Mouse (Mus musculus) limb, embryonic 11.5 days (tissue): ENCODE results near the gene Mical2. TPM values are rescaled to one million over a fixed set of nuclear protein-coding genes. Genes with fewer than 3 reads are reported as not detected.

Experiments used
- ATAC-seq: fragments of 200-750 bp; cut with Nextera tagmentation; 2 replicates; pipeline ENCODE4 v1.8.0; 2017; ENCODE audit warnings: low read depth; ENCODE audit not compliant: insufficient number of reproducible peaks, low FRiP score, low TSS enrichment
- DNase-seq: peaks from one replicate; pipeline ENCODE4 v3.0.0-alpha.2; 2015; ENCODE audit warnings: low spot score
- H3K27ac ChIP-seq: fragments of 300-500 bp; sonication (generic); replicated peaks from 2 replicates; pipeline ENCODE4 v1.5.1; 2014; ENCODE audit warnings: low read depth, mild to moderate bottlenecking, low read length
- H3K27me3 ChIP-seq: fragments of 300-500 bp; sonication (generic); 2 replicates; pipeline ENCODE4 v1.6.1; 2014; ENCODE audit warnings: mild to moderate bottlenecking, low read length, mixed read lengths; ENCODE audit not compliant: control insufficient read depth, insufficient read depth
- H3K36me3 ChIP-seq: fragments of 300-500 bp; sonication (generic); 2 replicates; pipeline ENCODE4 v1.6.1; 2014; ENCODE audit warnings: mild to moderate bottlenecking, low read length, moderate library complexity, mixed read lengths; ENCODE audit not compliant: control insufficient read depth, insufficient read depth
- H3K4me1 ChIP-seq: fragments of 300-500 bp; sonication (generic); 2 replicates; pipeline ENCODE4 v1.6.1; 2014; ENCODE audit warnings: low read length, mixed read lengths; ENCODE audit not compliant: control insufficient read depth, insufficient read depth
- H3K4me2 ChIP-seq: fragments of 300-500 bp; sonication (generic); 2 replicates; pipeline ENCODE4 v1.6.1; 2014; ENCODE audit warnings: low read depth, mild to moderate bottlenecking, moderate library complexity; ENCODE audit not compliant: severe bottlenecking
- H3K4me3 ChIP-seq: fragments of 300-500 bp; sonication (generic); 2 replicates; pipeline ENCODE4 v1.5.1; 2014; ENCODE audit warnings: low read depth, low read length
- H3K9ac ChIP-seq: fragments of 300-500 bp; sonication (generic); 2 replicates; pipeline ENCODE4 v1.6.1; 2014; ENCODE audit warnings: mild to moderate bottlenecking, low read length
- H3K9me3 ChIP-seq: fragments of 300-500 bp; sonication (generic); 2 replicates; pipeline ENCODE4 v1.6.1; 2016; ENCODE audit warnings: low read length; ENCODE audit not compliant: control insufficient read depth
- WGBS: fragments of 180-500 bp; shearing (Covaris S2); extraction: QIAGEN DNeasy Blood & Tissue Kit; methylation state at CpG from one replicate; pipeline ENCODE4 v1.1.7; 2014; 5-methylcytosine and 5-hydroxymethylcytosine counted together
- polyA plus RNA-seq: library from polyadenylated mRNA; unstranded; fragments of >200 nt; fragmentation: Nextera tagmentation; extraction: Ambion mirVana; gene quantifications from 2 replicates; pipeline ENCODE4 v1.2.1, GENCODE M21; 2014

Mical2 gene
- polyA plus RNA-seq, 1 experiment from 2014 or later = 2.3 TPM

DNA sequence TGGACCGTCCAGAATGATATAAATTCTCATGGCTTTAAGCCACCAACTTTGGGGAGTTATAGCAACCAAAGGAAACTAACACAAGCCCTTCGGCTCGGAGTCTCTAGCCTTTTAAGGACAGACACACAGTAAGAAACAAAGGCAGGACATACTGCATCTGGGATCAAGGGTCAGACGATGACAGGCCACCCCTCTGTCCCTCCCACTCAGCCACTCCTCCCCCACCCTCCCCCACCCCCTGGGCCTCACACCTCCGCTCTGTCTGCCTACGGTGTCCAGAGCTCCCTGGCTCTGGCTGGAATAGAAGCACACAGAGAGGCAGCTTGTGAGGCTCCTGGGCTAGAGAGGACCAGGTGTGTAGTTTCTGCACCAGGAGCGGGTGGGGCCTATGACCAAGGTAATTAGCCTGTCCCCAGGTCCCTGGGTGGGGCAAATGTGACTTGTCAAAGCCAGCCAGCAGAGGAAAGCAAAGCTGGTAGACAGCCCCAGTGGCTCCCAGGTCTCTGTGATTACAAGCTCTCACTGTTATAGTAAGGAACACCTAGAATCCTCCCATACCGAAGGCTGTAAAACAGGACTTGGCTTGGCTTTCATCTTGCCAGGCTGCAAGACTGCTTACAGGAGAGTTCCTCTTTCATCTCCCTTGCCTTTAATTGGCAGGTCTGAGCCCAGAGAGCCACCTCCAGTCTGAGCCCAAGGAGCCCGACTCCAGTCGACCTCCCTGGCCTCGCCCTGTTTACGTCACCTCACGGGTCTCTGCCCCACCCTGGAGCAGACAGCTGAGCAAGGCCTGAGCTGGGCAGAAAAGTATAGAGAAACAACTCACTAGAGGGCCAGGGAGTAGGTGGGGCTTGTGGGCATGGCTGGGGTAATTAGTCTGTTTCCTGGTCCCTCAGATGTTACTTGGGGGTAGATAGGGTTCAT lies 37.9 kb upstream of the Mical2 start:
- H3K4me1 ChIP-seq = peaks cover 6% of the 10 kb centered on the region
- ATAC-seq = no peak
- no peaks in the 10 kb centered on the region for H3K36me3 ChIP-seq
- H3K27me3 ChIP-seq = no peaks in the 10 kb centered on the region
- H3K9ac ChIP-seq = no peak overlapping the region
- H3K4me3 ChIP-seq = no peak overlapping the region
- no peak overlapping the region for H3K4me2 ChIP-seq
- WGBS = 27% methylated on average over 13 of the region's 13 CpGs
- H3K9me3 ChIP-seq = no peaks in the 10 kb centered on the region
- DNase-seq = peak; percentile 51
- H3K27ac ChIP-seq = no peak overlapping the region

DNA sequence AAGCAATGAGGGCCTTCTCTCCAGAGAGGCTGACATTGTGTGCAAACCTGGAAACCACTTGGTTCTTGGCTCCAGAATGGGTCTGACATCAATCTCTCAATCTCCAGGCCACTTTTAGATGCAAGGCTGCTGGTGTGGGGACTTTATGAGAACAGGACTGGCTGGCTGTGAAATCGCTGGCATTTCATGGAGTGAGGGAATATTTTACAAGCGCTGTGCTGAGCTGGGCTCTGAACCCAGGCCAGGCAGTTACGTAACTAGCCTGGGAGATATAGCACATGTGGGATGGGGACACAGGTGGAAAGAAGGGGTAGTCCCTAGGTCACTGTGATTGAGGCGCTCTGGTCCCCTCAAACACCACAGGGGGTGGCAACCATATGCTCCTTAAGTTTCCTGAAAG lies 33.4 kb upstream of the Mical2 start:
- Histone ChIP-seq H3K9ac (no peak overlapping the region), H3K4me1 (peaks cover 6% of the 10 kb centered on the region), H3K4me3 (no peak overlapping the region), H3K4me2 (no peak overlapping the region), H3K36me3 (no peaks in the 10 kb centered on the region), H3K27ac (no peak overlapping the region), H3K9me3 (no peaks in the 10 kb centered on the region), H3K27me3 (no peaks in the 10 kb centered on the region)
- DNase-seq (no peak), ATAC-seq (no peak)
- 63% methylated on average over 4 of the region's 4 CpGs for WGBS

DNA sequence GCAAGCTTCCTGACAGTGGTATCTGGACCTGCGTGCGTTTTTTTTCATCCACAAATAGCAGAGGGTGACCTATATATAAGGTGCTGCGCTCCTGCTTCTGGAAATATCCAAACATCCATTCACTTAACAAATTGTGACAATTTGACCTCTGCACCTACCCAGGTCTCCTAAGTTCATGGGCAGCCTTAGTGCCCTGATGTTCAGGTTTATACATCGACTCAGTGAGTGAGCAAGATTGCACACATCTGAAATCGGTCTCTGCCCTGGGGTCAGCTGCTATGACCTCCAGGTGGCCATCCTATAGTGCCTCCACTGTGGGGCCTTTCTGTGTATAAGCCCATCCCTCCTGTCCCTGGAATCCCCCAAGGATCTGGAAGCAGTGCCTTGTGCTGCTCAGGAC lies 32.9 kb upstream of the Mical2 start:
- ATAC-seq = no peak
- 86% methylated on average over 5 of the region's 5 CpGs for WGBS
- DNase-seq = no peak
- Histone ChIP-seq H3K9me3 (no peaks in the 10 kb centered on the region), H3K9ac (no peak overlapping the region), H3K36me3 (no peaks in the 10 kb centered on the region), H3K27me3 (no peaks in the 10 kb centered on the region), H3K4me2 (no peak overlapping the region), H3K4me1 (peaks cover 2% of the 10 kb centered on the region), H3K27ac (no peak overlapping the region), H3K4me3 (no peak overlapping the region)

DNA sequence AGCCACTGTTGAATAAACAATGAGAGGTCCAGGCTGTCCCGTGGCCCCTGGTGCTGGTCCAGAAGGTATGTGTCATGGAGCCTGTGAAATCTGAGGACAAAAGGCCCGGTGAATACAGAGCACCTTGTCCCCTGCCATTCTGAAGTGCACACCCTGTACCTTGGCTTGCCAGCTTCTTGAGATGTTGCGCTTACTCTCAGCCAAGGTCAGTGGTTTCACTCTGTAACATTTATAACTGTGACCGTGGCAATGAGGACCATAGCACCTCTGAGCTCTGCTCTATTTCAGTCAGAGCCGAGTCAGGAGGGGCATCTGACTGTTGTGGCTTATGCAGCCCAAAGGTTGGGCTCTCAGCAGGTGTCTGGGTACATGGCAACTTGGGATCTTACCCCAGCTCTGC lies 31.4 kb upstream of the Mical2 start:
- Histone ChIP-seq H3K9me3 (no peaks in the 10 kb centered on the region), H3K27me3 (no peaks in the 10 kb centered on the region), H3K36me3 (no peaks in the 10 kb centered on the region), H3K27ac (no peak overlapping the region), H3K4me2 (no peak overlapping the region), H3K4me1 (no peaks in the 10 kb centered on the region), H3K4me3 (no peak overlapping the region), H3K9ac (no peak overlapping the region)
- no peak for DNase-seq
- WGBS = 87% methylated on average over 5 of the region's 5 CpGs
- no peak for ATAC-seq

DNA sequence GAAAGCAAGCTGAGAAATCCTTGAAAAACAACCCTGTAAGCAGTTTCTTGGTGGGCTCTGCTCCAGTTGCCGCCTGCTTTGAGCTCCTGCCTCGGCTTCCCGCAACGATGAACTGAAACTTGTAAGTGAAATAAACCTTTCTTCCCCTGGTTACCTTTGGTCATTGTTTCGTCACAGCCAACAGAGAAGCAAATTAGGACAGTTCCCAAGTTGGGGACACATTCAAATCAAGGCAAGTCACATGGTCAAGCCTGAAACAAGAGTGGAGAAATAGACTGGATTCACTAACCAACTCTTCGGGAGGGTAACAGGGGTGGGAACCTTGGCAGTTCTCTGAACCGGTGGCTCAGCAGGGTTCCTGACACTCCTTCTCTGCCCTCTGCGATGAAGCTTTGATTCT lies 28.2 kb upstream of the Mical2 start:
- no peaks in the 10 kb centered on the region for H3K4me1 ChIP-seq
- H3K4me2 ChIP-seq = no peak overlapping the region
- WGBS = 63% methylated on average over 8 of the region's 8 CpGs
- H3K9ac ChIP-seq = no peak overlapping the region
- no peak overlapping the region for H3K27ac ChIP-seq
- no peaks in the 10 kb centered on the region for H3K9me3 ChIP-seq
- no peaks in the 10 kb centered on the region for H3K36me3 ChIP-seq
- H3K4me3 ChIP-seq = no peak overlapping the region
- no peak for ATAC-seq
- DNase-seq = no peak
- no peaks in the 10 kb centered on the region for H3K27me3 ChIP-seq

DNA sequence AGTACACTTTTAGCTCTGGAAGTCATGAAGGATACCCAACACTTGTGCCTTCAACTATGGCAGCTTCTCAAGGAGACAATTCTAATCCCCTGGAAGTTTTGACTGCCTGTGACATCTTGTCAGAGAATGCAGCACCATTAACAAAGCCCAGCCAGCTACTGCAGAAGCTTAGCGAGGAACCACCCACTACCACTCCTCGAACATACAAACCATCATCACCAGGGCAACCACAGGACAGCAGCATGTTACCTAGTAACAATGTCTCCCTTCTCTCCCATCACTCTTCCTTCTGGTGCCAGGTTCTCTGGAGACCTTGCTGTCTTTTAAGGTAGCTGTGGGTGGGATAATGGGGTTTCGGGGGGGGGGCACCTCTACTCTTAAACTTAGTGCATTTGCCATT lies 26.3 kb upstream of the Mical2 start:
- H3K4me2 ChIP-seq = no peak overlapping the region
- DNase-seq = no peak
- ATAC-seq = no peak
- H3K4me3 ChIP-seq = no peak overlapping the region
- H3K9me3 ChIP-seq = no peaks in the 10 kb centered on the region
- WGBS = 81% methylated on average over 3 of the region's 3 CpGs
- H3K4me1 ChIP-seq = no peaks in the 10 kb centered on the region
- H3K36me3 ChIP-seq = no peaks in the 10 kb centered on the region
- no peaks in the 10 kb centered on the region for H3K27me3 ChIP-seq
- H3K27ac ChIP-seq = no peak overlapping the region
- no peak overlapping the region for H3K9ac ChIP-seq

DNA sequence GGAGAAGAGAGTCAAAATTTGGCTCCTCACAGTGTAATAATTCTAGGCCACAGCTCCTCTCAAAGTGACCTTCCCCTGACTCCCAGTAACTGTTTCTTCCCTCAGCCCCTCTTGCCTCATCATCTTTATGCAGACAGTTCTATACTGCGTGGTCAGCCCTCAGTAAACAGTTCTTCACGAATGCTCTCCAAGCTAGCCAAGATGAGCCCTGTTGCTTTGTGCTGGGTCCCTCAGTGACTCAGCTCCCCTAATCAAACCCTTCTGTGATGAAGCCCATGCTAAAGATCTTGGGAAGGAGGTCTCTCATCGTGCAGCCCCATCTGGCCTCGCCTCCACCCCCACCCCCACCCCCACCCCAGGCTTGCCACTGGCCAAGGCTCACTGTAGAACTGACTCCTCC lies 24.9 kb upstream of the Mical2 start:
- Histone ChIP-seq H3K36me3 (no peaks in the 10 kb centered on the region), H3K4me3 (no peak overlapping the region), H3K4me1 (no peaks in the 10 kb centered on the region), H3K9me3 (no peaks in the 10 kb centered on the region), H3K4me2 (no peak overlapping the region), H3K27me3 (no peaks in the 10 kb centered on the region), H3K9ac (no peak overlapping the region), H3K27ac (no peak overlapping the region)
- no peak for DNase-seq
- no peak for ATAC-seq
- WGBS = 47% methylated on average over 4 of the region's 4 CpGs

DNA sequence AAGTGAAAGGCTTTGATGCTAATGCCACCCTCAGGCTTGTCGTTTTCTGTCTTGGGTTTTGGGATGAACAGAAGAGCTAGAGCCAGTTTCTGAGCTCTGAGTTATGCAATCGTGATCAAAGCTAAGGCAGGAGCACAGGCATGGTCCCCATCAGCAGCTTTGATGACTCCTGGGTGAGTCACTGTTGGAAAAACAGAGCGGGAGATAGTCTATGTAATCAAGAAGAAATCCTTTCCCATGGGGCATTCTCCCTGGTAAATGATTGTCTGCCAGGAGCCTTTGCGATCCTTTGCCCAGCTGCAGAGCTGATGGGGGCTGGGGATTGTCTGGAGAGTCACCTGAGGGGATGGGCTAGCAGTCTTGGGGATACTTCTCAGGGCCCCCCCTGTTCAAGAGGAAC lies 23.5 kb upstream of the Mical2 start:
- WGBS = 67% methylated on average over 4 of the region's 4 CpGs
- Histone ChIP-seq H3K9me3 (no peaks in the 10 kb centered on the region), H3K36me3 (no peaks in the 10 kb centered on the region), H3K9ac (no peak overlapping the region), H3K4me3 (no peak overlapping the region), H3K27me3 (no peaks in the 10 kb centered on the region), H3K4me1 (no peaks in the 10 kb centered on the region), H3K4me2 (no peak overlapping the region), H3K27ac (no peak overlapping the region)
- DNase-seq = no peak
- ATAC-seq = no peak

DNA sequence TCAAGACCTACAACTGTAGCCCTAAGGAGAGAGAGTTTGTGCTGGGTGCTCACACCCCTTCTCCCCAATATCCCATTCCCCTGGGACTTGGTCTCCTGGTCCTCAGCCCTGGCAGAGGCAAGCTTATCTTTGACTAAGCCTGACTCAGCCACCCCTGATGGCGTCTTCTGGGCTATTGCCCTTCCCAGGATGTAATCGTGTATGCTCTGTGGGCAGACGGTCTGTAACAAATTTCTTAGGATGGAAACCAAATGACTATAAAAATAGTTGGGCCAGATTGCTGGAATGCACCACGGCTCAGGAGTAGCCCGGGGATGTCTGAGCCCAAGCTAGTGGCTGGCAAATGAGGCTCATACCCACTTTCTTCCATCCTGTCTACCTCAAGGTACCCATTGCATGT lies 22.8 kb upstream of the Mical2 start:
- Histone ChIP-seq H3K4me1 (no peaks in the 10 kb centered on the region), H3K4me3 (no peak overlapping the region), H3K27me3 (no peaks in the 10 kb centered on the region), H3K4me2 (no peak overlapping the region), H3K36me3 (no peaks in the 10 kb centered on the region), H3K9ac (no peak overlapping the region), H3K9me3 (no peaks in the 10 kb centered on the region), H3K27ac (no peak overlapping the region)
- no peak for ATAC-seq
- WGBS = 79% methylated on average over 5 of the region's 5 CpGs
- no peak for DNase-seq
